Mouse (Mus musculus) cortical plate, adult 2 months (tissue): ENCODE measurements at regions not wholly inside any gene's neighbourhood (a gene's known extent, or its start where the extent isn't known, plus 50 kb on each side); places are given as distances from the start of the nearest gene placed in this dataset.

ENCODE experiments used
- CTCF ChIP-seq: fragments of 200-500 bp; IDR thresholded peaks from 2 replicates; pipeline ENCODE4 v1.5.1; 2011; ENCODE audit warnings: mild to moderate bottlenecking, control low read depth, low read length; ENCODE audit not compliant: insufficient read depth; ENCODE audit errors: extremely low read depth
- POLR2A ChIP-seq: fragments of 200-500 bp; IDR thresholded peaks from 2 replicates; pipeline ENCODE4 v1.6.1; 2011; ENCODE audit warnings: mild to moderate bottlenecking, low read length, control low read depth; ENCODE audit not compliant: insufficient read depth; ENCODE audit errors: extremely low read depth

DNA sequence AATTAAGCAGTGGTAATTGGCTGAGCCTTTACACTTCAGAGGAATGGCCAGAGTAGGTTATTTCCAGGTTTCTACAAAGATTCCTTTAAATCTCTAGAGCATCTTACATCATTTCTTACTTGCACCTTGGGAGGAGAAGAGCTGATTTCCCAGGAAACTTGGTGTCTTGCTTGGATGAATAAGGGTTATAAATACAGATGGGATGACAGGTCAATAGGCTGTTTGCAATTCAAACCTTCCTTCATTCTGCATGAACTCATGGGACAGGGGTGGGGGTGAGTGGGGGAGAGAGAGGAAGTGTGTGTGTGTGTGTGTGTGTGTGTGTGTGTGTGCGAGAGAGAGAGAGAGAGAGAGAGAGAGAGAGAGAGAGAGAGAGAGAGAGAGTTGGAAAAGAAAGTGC is 186.4 kb upstream of the Tmpo start:
- no peak for TF ChIP-seq POLR2A
- no peak for TF ChIP-seq CTCF
